Mouse (Mus musculus): ENCODE data around the gene Trpm6.

Gene Trpm6

DNA sequence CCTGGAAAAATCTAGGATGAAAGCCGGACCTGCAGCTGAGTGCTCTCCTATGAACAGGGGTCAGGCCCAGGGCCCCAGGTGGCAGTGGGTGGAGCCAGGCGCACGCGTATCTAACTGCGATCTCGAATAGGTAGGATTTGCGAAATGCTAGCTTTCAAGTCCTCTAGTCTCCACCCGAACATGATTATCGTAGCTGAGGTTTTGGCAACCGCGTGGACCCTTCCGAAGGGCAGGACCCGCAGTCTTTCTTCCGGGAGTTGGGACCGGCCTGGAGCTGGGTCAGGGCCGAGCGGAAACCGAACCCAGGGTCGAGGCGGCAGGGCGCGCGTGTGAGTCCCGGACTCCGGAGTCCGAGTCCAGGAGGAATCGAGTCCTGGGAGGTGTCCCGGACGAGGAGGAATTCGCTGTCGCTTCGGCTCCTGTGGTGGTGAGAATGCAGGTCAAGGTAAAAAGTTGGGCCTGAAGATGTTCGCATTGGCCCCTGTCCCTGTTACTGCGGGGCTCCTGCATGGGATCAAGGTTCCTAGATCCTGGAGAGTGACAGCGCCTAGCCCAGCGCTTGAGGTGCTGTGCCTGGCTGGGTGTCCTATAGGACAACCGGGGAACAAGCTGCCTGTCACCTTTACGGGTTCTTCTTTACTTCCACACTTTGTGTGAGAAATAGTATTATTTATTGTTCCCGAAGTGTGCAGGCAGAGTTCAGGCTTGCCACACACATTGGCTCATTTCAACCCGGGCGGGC, at the start of gene Trpm6:
Trpm6 (plus strand) TSS at position 386 of the 742 bp plus-strand sequence.
- peak; percentile 52 for DNase-seq (ENCODE audit: low read depth, low spot score)

DNA sequence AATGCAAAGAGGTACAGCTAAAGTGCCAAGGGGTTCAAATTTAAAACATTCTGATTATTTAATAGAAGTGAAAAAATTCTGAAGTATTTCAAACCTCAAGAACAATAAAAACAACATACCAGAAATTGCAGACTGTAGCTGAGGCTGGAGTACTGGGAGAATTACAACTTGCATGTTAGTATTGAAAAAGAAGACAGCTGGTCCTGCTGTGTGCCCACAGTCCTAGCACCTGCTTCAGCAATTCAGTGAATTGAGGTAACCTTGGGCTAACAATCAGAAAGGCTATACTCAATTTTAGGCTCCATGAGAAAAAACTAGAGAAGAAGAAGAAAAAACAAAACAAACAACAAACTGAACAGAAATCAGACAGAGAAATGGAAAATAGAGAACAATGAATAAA, 41.7 kb upstream of the Trpm6 start:
- DNase-seq (ENCODE audit: low read depth, low spot score), result no peak

- peak; percentile 94 for DNase-seq (ENCODE audit: low read depth, low spot score)
Observed at GRCm38 (mm10) chr19:18710903-18711302, 38.9 kb upstream of the Trpm6 start.

DNA sequence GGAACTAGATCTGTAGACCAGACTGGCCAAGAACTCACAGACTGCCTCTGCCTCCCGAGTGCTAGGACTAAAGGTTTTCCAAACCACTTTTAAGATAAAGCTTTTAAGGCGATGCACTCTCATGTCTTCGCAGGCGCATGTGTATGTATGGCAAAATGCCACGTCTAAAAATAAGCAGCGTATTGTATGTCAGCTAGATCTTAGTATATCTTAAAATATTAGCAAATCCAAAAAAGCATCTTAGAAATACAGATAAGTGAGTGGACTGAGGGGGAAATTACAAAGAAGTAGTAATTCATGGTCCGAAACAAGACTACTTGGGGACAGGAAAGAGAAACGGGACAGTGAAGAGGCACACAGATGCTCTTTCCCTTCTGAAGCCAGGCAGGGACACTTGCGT, 38.2 kb upstream of the Trpm6 start:
- DNase-seq (ENCODE audit: low read depth, low spot score), result no peak

DNA sequence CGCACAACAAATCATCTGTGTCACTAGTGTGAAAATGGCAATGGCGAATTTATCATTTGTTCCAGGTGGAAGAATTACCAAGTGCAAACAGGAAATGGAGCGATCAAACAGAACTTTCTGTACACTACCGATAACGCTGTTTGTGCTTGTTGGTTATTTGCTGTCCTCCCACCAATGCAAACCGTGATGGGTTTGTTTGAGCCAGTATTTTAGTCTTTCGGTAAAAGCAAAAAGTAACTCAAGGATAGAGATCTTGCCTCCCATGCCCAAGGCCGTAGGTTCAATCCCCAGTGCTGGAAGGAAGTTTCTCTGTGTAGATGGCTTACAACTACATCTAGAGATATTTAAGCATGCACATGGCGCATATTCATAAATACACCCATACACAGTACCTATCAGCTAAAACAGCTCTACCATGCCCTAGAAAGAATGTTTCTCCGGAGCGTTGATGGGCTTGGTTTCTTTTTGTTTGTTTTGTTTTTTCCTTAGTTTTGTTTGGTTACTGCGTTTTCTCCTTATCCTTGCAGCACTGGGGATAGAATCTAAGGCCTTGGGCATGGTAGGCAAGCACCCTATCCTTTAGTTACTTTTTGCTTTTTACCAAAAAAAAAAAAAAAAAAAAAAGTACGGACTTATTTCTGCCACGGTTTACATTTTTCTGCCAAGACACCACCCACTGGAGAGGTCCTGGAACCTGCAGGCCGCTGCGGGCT, 37.5 kb upstream of the Trpm6 start:
- no peak for DNase-seq (ENCODE audit: low read depth, low spot score)

- peak; percentile 99 for DNase-seq (ENCODE audit: low read depth, low spot score)
Observed at GRCm38 (mm10) chr19:18712866-18713300, 36.9 kb upstream of the Trpm6 start, which contains the start of gene D030056L22Rik. Gene D030056L22Rik (plus strand): TSS chr19:18713193.

GRCm38 (mm10) chr19:18713357-18713756, 36.4 kb upstream of the Trpm6 start:
- peak; percentile 56 for DNase-seq (ENCODE audit: low read depth, low spot score)

- DNase-seq (ENCODE audit: low read depth, low spot score), result peak; percentile 79
Observed at GRCm38 (mm10) chr19:18716374-18716773, 33.4 kb upstream of the Trpm6 start.

GRCm38 (mm10) chr19:18720337-18720736, 29.4 kb upstream of the Trpm6 start:
- no peak for DNase-seq (ENCODE audit: low read depth, low spot score)

DNA sequence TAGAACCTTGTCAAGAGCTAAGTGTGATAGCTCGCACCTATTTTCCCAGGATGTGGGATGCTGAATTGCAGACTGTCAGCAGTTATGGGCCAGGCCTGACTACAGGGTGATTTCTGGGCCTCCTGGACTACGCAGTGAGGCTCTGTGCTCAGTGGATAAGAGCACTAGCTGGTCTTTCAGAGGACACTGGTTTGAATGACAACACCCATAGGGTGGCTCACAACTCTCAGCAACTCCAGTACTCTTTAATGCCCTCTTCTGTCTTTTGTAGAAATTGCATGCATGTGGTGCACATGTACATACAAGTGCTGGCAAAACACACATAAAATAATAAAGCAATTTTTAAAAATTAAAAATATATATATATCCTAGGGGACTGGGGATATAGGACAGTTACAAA, 24.6 kb upstream of the Trpm6 start:
- no peak for DNase-seq (ENCODE audit: low read depth, low spot score)

- DNase-seq (ENCODE audit: low read depth, low spot score), result no peak
Observed at GRCm38 (mm10) chr19:18730255-18730654, 19.5 kb upstream of the Trpm6 start.

DNA sequence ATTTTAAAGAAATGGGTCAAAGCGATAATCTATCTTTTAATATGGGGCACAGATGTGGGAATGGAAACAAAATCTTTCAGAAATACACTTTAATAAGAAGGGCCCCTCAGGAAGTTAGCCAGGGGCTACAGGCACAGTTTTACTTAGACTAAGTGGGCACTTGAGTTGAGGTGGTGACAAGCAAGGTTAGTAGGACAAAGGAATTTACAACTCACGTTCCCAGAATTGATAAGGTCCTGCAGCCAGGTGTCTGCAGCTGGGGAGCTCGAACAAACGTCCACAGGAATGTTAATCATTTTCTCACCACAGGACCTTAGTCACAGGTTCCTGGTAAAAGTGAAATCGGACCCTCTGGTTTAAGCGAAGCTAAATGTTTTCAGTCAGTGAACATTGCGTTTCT, 18.7 kb upstream of the Trpm6 start:
- peak; percentile 43 for DNase-seq (ENCODE audit: low read depth, low spot score)

- no peak for DNase-seq (ENCODE audit: low read depth, low spot score)
Observed at GRCm38 (mm10) chr19:18735901-18736300, 13.9 kb upstream of the Trpm6 start.

DNA sequence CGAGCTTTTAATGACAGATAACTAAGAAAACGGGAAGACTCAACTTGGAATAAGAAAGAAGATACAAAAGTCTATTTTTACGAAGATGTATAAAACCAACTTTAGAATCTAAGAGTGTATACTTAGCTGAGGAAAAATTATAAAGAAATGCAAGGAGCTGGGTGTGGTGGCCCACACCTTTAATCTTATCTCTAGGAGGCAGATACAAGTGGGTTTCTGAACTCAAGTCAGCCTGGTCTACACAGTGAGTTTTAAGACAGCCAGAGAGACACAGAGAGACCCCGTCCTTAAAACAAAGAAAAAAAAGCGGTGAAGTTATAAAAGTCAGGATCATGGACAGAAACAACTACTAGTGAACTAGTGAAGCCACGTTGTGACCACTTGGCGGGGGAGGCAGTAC, 10.6 kb upstream of the Trpm6 start:
- no peak for DNase-seq (ENCODE audit: low read depth, low spot score)

GRCm38 (mm10) chr19:18743946-18744345, 5.8 kb upstream of the Trpm6 start:
- no peak for DNase-seq (ENCODE audit: low read depth, low spot score)

DNA sequence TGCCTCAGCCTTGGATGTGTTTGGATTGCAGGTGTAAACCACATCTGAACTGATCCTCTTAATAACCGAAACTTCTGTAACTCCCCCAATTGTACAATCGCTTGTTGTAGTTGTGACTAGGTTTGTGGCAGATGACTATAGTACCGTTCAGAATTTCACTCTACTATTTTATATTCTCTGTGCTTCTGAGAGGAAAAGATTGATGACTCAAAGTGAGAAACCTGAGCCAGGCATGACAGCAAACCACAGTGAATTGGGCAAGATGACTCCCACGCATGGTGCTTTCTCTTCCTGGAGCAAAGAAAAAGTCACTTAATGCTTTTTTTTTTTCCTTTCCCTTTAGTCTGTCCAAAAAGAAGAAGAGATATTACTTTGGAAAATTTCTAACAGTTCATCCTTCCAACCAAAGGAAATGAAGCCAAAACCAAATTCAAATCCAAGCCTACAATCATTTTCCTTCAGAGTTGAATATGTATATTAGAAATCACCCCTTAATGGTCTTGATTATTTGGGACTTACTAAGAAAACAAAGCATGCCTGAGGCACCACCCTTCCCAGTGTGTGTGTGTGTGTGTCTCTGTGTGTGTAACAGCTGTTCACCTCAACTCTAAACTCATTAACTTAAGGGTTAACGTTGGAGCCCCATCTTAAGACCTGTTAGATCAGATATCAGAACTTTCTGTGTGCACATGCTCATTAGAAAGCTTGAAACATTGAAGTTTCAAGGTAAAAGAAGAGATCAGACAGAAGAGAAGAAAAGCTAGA, 3.0 kb upstream of the Trpm6 start:
- no peak for DNase-seq (ENCODE audit: low read depth, low spot score)

DNA sequence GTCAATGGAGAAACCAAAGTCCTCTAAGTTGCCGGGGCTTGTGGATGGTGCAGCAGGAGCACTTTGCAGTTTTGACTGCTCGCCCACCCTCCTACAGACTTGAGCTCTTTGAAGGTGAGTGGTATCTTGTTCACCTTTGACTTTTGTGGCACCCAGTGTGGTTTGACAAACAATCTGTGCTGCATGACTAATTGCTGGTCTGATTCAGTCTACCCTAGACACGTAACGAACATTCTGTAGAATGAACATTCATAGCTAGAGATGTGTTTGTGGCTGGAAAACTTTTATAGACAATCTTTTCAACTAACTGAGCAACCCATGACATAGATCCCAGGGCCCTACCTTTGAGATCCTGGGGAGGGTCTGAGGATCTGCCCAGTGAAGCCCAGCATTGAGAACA, 2.4 kb upstream of the Trpm6 start:
- DNase-seq (ENCODE audit: low read depth, low spot score), result no peak

GRCm38 (mm10) chr19:18757191-18757590, 7.4 kb downstream of the Trpm6 start:
- no peak for DNase-seq (ENCODE audit: low read depth, low spot score)

DNA sequence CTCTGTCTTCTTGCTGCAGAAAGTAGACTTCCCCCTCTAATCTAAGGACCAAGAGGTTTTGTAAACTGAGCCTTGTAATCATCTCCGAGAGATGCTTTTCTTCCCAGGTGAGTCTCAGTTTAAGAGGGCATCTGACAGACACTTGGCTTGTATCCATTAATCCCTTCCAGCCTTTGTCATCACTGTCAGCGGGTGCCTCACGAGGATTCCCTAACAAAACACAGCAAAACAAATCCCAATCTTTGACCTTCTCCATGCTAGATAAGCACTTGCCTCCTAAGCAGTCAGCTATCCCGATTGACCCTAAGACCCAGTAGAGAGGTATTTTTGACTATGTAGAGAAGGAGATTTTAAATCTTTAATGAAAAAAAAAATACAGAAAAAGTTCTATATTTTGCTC, 7.9 kb downstream of the Trpm6 start:
- DNase-seq (ENCODE audit: low read depth, low spot score), result no peak

DNA sequence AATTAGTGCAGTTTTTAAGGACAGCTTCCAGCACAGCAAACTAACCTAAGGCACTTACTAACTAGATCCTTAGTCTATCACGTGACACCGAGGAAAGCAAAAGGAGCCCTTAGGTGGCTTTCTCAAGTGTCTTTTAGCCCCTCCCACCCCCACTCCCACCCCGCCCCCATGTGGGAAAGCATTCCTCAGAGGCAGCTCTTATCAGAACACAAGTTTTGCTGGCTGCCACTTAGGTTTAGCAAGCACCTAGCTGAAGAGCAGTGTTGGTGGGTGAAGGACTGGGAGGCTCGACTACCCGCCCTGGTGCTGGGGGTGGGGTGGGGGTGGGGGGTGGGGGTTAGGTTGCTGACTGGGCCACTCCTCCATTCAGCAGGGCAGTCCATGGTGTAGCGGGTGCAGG, 8.5 kb downstream of the Trpm6 start:
- peak; percentile 80 for DNase-seq (ENCODE audit: low read depth, low spot score)

- peak; percentile 12 for DNase-seq (ENCODE audit: low read depth, low spot score)
Observed at GRCm38 (mm10) chr19:18758916-18759315, 9.1 kb downstream of the Trpm6 start.

DNA sequence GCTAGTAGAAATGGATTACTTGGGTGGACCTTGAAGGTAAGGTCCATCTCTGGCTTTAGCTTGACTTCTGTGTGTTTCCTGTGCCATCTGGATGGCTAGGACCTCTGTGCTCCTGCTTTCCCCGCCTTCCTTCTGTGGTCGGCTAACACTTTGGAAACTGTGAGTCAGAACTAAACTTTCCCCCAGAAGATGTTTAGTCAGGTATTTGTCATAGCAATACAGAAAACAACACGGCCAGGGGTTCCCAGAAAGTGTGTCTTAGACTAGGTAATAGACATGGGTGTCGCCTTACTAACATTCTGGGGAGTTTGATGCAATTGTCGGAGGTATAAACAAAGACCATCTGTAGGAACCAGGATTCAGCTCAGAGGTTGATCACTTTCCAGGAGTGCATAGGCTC, 16.6 kb downstream of the Trpm6 start:
- DNase-seq (ENCODE audit: low read depth, low spot score), result no peak

Data from ZHBTc4 (cell line).